Mouse (Mus musculus): ENCODE results near the gene Sgip1.

DNA sequence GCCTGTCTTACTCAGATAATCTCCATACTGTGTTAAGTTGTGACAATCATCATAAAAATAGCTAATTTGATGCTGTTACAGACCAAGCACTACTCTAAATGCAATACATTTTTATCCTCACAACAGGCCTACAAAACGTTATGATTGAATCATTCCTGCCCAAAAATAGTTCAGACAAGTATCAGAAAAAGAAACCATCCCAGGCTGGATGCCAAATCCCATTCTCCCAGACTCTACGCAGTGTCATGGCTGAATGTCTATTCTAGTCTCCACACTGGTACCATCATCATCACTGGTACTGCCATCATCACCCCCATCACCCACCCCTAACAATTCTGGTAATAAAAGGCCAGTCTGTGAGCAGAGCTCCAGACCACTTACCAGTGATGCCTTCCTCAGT lies 211.4 kb downstream of the Sgip1 start:
- TF ChIP-seq CTCF (IDR thresholded peaks at IDR 0.05; ENCODE audit: control insufficient read depth, insufficient read depth, insufficient replicate concordance, low read depth, low read length) (no peak), POLR2A (IDR thresholded peaks at IDR 0.05; ENCODE audit: control insufficient read depth, low read depth, low read length) (no peak)

Data from testis, adult 2 months (tissue).